Mouse (Mus musculus) embryonic fibroblast, embryonic 13.5 days (primary cell): ENCODE results near the gene Olfr763.

Experiments
- CTCF ChIP-seq: IDR thresholded peaks from 2 replicates; pipeline ENCODE4 v1.5.1; 2011; ENCODE audit warnings: mild to moderate bottlenecking, control low read depth, low read length, moderate library complexity, borderline replicate concordance; ENCODE audit not compliant: insufficient read depth
- POLR2A ChIP-seq: IDR thresholded peaks from 2 replicates; pipeline ENCODE4 v1.6.1; 2011; ENCODE audit warnings: low read depth, mild to moderate bottlenecking, control low read depth, low read length, moderate library complexity

- no peak for TF ChIP-seq POLR2A
- no peak for TF ChIP-seq CTCF
These were observed 29.8 kb upstream of the Olfr763 start for GRCm38 (mm10) chr10:128980644-128981365.
